Mouse (Mus musculus) neural tube, embryonic 11.5 days (tissue): Measurements from ENCODE around the gene Akap8. TPM values are rescaled to one million over a fixed set of nuclear protein-coding genes. Genes with fewer than 3 reads are reported as not detected.

Experiments used
- ATAC-seq: fragments of 200-750 bp; cut with Nextera tagmentation; 2 replicates; pipeline ENCODE4 v1.8.0; 2017; ENCODE audit warnings: moderate number of reproducible peaks, mild to moderate bottlenecking, moderate TSS enrichment, moderate library complexity; ENCODE audit not compliant: insufficient read depth, low FRiP score, low TSS enrichment
- DNase-seq: peaks from one replicate; pipeline ENCODE4 v3.0.0-alpha.2; 2015; ENCODE audit warnings: low spot score
- H3K27ac ChIP-seq: fragments of 300-500 bp; sonication (generic); 2 replicates; pipeline ENCODE4 v1.5.1; 2014; ENCODE audit warnings: low read depth, mild to moderate bottlenecking, low read length
- H3K27me3 ChIP-seq: fragments of 300-500 bp; sonication (generic); 2 replicates; pipeline ENCODE4 v1.6.1; 2014; ENCODE audit warnings: mild to moderate bottlenecking, low read length, mixed read lengths; ENCODE audit not compliant: control insufficient read depth, insufficient read depth
- H3K36me3 ChIP-seq: fragments of 300-500 bp; sonication (generic); 2 replicates; pipeline ENCODE4 v1.6.1; 2014; ENCODE audit warnings: mild to moderate bottlenecking, low read length, moderate library complexity, mixed read lengths; ENCODE audit not compliant: control insufficient read depth, insufficient read depth
- H3K4me1 ChIP-seq: fragments of 300-500 bp; sonication (generic); 2 replicates; pipeline ENCODE4 v1.6.1; 2014; ENCODE audit warnings: low read length, mixed read lengths; ENCODE audit not compliant: control insufficient read depth, insufficient read depth
- H3K4me2 ChIP-seq: fragments of 300-500 bp; sonication (generic); 2 replicates; pipeline ENCODE4 v1.6.1; 2014; ENCODE audit warnings: low read depth, mild to moderate bottlenecking, moderate library complexity
- H3K4me3 ChIP-seq: fragments of 300-500 bp; sonication (generic); 2 replicates; pipeline ENCODE4 v1.5.1; 2014; ENCODE audit warnings: low read depth, low read length
- H3K9ac ChIP-seq: fragments of 300-500 bp; sonication (generic); 2 replicates; pipeline ENCODE4 v1.6.1; 2014; ENCODE audit warnings: mild to moderate bottlenecking, low read length
- H3K9me3 ChIP-seq: fragments of 300-500 bp; sonication (generic); 2 replicates; pipeline ENCODE4 v1.6.1; 2016; ENCODE audit warnings: low read length; ENCODE audit not compliant: control insufficient read depth
- WGBS: fragments of 180-500 bp; shearing (Covaris S2); extraction: QIAGEN DNeasy Blood & Tissue Kit; methylation state at CpG from one replicate; pipeline ENCODE4 v1.1.7; 2014; 5-methylcytosine and 5-hydroxymethylcytosine counted together
- polyA plus RNA-seq: library from polyadenylated mRNA; unstranded; fragments of >200 nt; fragmentation: Nextera tagmentation; extraction: Ambion mirVana; gene quantifications from 2 replicates; pipeline ENCODE4 v1.2.1, GENCODE M21; 2014

Gene Akap8
- polyA plus RNA-seq, 1 experiment from 2014 or later = 51.8 TPM

- Histone ChIP-seq H3K36me3 (peaks cover 16% of the 10 kb centered on the region), H3K4me1 (peaks cover 4% of the 10 kb centered on the region), H3K4me2 (no peak overlapping the region), H3K9me3 (no peaks in the 10 kb centered on the region), H3K9ac (no peak overlapping the region), H3K4me3 (no peak overlapping the region), H3K27me3 (no peaks in the 10 kb centered on the region), H3K27ac (no peak overlapping the region)
- DNase-seq = no peak
- no peak for ATAC-seq
These were observed 30.7 kb upstream of the Akap8 start for GRCm38 (mm10) chr17:32351726-32352125.

GRCm38 (mm10) chr17:32351269-32351668, 30.2 kb upstream of the Akap8 start:
- Histone ChIP-seq H3K4me1 (peaks cover 4% of the 10 kb centered on the region), H3K27ac (no peak overlapping the region), H3K27me3 (no peaks in the 10 kb centered on the region), H3K9ac (no peak overlapping the region), H3K4me3 (no peak overlapping the region), H3K9me3 (no peaks in the 10 kb centered on the region), H3K4me2 (peak overlapping the region; percentile 64), H3K36me3 (peaks cover 13% of the 10 kb centered on the region)
- DNase-seq = no peak
- WGBS = 83% methylated on average over 3 of the region's 3 CpGs
- no peak for ATAC-seq

GRCm38 (mm10) chr17:32350382-32350983, 29.4 kb upstream of the Akap8 start, which contains the start of gene Akap8l:
Gene Akap8l (minus strand): TSS chr17:32350607.
- DNase-seq (peak; percentile 92), ATAC-seq (peak; percentile 96)
- peak within 1 kb of the TSS; percentile 83 for H3K27ac ChIP-seq
- H3K27me3 ChIP-seq = no peaks in the 10 kb centered on the region
- peak within 1 kb of the TSS; percentile 89 for H3K4me2 ChIP-seq
- under 1% methylated on average over 37 of the region's 37 CpGs for WGBS
- peaks cover 4% of the 10 kb centered on the region for H3K4me1 ChIP-seq
- peak within 1 kb of the TSS; percentile 84 for H3K4me3 ChIP-seq
- peak within 1 kb of the TSS; percentile 85 for H3K9ac ChIP-seq
- no peaks in the 10 kb centered on the region for H3K9me3 ChIP-seq
- H3K36me3 ChIP-seq = peaks cover 9% of the 10 kb centered on the region

GRCm38 (mm10) chr17:32349851-32350381, 28.9 kb upstream of the Akap8 start:
- Histone ChIP-seq H3K27me3 (no peaks in the 10 kb centered on the region), H3K4me3 (peak overlapping the region; percentile 84), H3K27ac (peak overlapping the region; percentile 83), H3K4me2 (peak overlapping the region; percentile 89), H3K4me1 (peaks cover 4% of the 10 kb centered on the region), H3K9ac (peak overlapping the region; percentile 85), H3K9me3 (no peaks in the 10 kb centered on the region), H3K36me3 (peaks cover 6% of the 10 kb centered on the region)
- no peak for DNase-seq
- WGBS = under 1% methylated on average over 24 of the region's 24 CpGs
- ATAC-seq = peak; percentile 28; the same call in 1 of the 2 replicates

- Histone ChIP-seq H3K36me3 (peaks cover 2% of the 10 kb centered on the region), H3K4me3 (peak overlapping the region; percentile 84), H3K9me3 (no peaks in the 10 kb centered on the region), H3K9ac (peak overlapping the region; percentile 85), H3K4me2 (peak overlapping the region; percentile 89), H3K27ac (no peak overlapping the region; the same call in 1 of the 2 replicates), H3K4me1 (peaks cover 4% of the 10 kb centered on the region), H3K27me3 (no peaks in the 10 kb centered on the region)
- WGBS = 26% methylated on average over 4 of the region's 4 CpGs
- ATAC-seq (no peak), DNase-seq (peak; percentile 62)
These were observed 28.1 kb upstream of the Akap8 start for GRCm38 (mm10) chr17:32349037-32349732.

GRCm38 (mm10) chr17:32348406-32348805, 27.4 kb upstream of the Akap8 start:
- ATAC-seq = no peak
- no peaks in the 10 kb centered on the region for H3K9me3 ChIP-seq
- WGBS = 83% methylated on average over 2 of the region's 2 CpGs
- H3K36me3 ChIP-seq = 0 out of 2 replicates have a peak, but pooled peaks cover 2% of the 10 kb centered on the region
- no peak overlapping the region for H3K4me2 ChIP-seq
- no peak overlapping the region for H3K4me3 ChIP-seq
- DNase-seq = no peak
- H3K27me3 ChIP-seq = no peaks in the 10 kb centered on the region
- H3K4me1 ChIP-seq = peaks cover 4% of the 10 kb centered on the region
- H3K9ac ChIP-seq = no peak overlapping the region
- no peak overlapping the region for H3K27ac ChIP-seq

GRCm38 (mm10) chr17:32341102-32341501, 20.1 kb upstream of the Akap8 start:
- H3K36me3 ChIP-seq = peaks cover 4% of the 10 kb centered on the region; the same call in 1 of the 2 replicates
- H3K9me3 ChIP-seq = no peaks in the 10 kb centered on the region
- no peak overlapping the region for H3K9ac ChIP-seq
- no peaks in the 10 kb centered on the region for H3K4me1 ChIP-seq
- DNase-seq = no peak
- no peaks in the 10 kb centered on the region for H3K27me3 ChIP-seq
- no peak overlapping the region for H3K4me3 ChIP-seq
- ATAC-seq = no peak
- no peak overlapping the region for H3K4me2 ChIP-seq
- 90% methylated on average over 1 of the region's 1 CpGs for WGBS
- no peak overlapping the region for H3K27ac ChIP-seq

- H3K4me2 ChIP-seq = no peak overlapping the region
- H3K9ac ChIP-seq = no peak overlapping the region
- ATAC-seq (no peak), DNase-seq (no peak)
- H3K4me1 ChIP-seq = no peaks in the 10 kb centered on the region
- WGBS = 78% methylated on average over 1 of the region's 1 CpGs
- H3K36me3 ChIP-seq = peaks cover 9% of the 10 kb centered on the region; the same call in 1 of the 2 replicates
- H3K27ac ChIP-seq = no peak overlapping the region
- H3K4me3 ChIP-seq = no peak overlapping the region
- H3K9me3 ChIP-seq = no peaks in the 10 kb centered on the region
- H3K27me3 ChIP-seq = no peaks in the 10 kb centered on the region
These were observed 19.1 kb upstream of the Akap8 start for GRCm38 (mm10) chr17:32340110-32340509.
